Mouse (Mus musculus) adrenal gland, adult 18-20 months (tissue): ENCODE data around the gene Rbl1. TPM values are rescaled to one million over a fixed set of nuclear protein-coding genes. Genes with fewer than 3 reads are reported as not detected.

Source experiments
- total RNA-seq, 2 experiments: library from RNA; stranded (reverse); gene quantifications; 1 replicate in 1 of 2; 2 replicates in 1 of 2; pipeline ENCODE4 v1.2.3; 2021

Gene Rbl1
- total RNA-seq, 2 experiments from 2014 or later = 2.8 to 3.7 TPM

Other genes starting within 250 kb of the Rbl1 start
- 10 to 100 TPM; 61.0 to 87.7 TPM for gene Ndrg3, start 212.5 kb downstream of the Rbl1 start, total RNA-seq
- 1 to 10 TPM; 2.8 to 3.8 TPM for gene Dsn1, start 197.4 kb downstream of the Rbl1 start, total RNA-seq
- gene Soga1, start 125.3 kb downstream of the Rbl1 start, total RNA-seq = 10 to 100 TPM; 31.4 to 36.2 TPM
- gene Tldc2, start 117.5 kb downstream of the Rbl1 start, total RNA-seq = not detected
- 10 to 100 TPM; 19.1 to 32.1 TPM for gene Samhd1, start 69.3 kb downstream of the Rbl1 start, total RNA-seq
- gene Rpn2, start 74.5 kb upstream of the Rbl1 start, total RNA-seq = 100 to 1,000 TPM; 254 to 289 TPM
- gene Mroh8, start 75.0 kb upstream of the Rbl1 start, total RNA-seq = under 1 TPM; 0.35 to 0.76 TPM
- gene Ghrh, start 143.0 kb upstream of the Rbl1 start, total RNA-seq = not detected
- gene Manbal, start 163.1 kb upstream of the Rbl1 start, total RNA-seq = 10 to 100 TPM; 27.6 to 28.1 TPM
- gene Src, start 213.9 kb upstream of the Rbl1 start, total RNA-seq = 10 to 100 TPM; 11.8 to 13.8 TPM